Mouse (Mus musculus) embryonic facial prominence, embryonic 11.5 days (tissue): Measurements from ENCODE around the gene Clint1. TPM values are rescaled to one million over a fixed set of nuclear protein-coding genes. Genes with fewer than 3 reads are reported as not detected.

Source experiments
- ATAC-seq: fragments of 200-750 bp; cut with Nextera tagmentation; replicated peaks from 2 replicates; pipeline ENCODE4 v1.8.0; 2017; ENCODE audit warnings: low read depth; ENCODE audit not compliant: insufficient number of reproducible peaks, low FRiP score, low TSS enrichment
- DNase-seq: peaks from one replicate; pipeline ENCODE4 v3.0.0-alpha.2; 2015; ENCODE audit warnings: low spot score
- H3K27ac ChIP-seq: fragments of 300-500 bp; sonication (generic); replicated peaks from 2 replicates; pipeline ENCODE4 v1.5.1; 2014; ENCODE audit warnings: mild to moderate bottlenecking, low read depth, low read length, control low read depth
- H3K27me3 ChIP-seq: fragments of 300-500 bp; sonication (generic); 2 replicates; pipeline ENCODE4 v1.6.1; 2014; ENCODE audit warnings: mild to moderate bottlenecking, low read length, moderate library complexity, mixed read lengths; ENCODE audit not compliant: control insufficient read depth, insufficient read depth
- H3K36me3 ChIP-seq: fragments of 300-500 bp; sonication (generic); replicated peaks from 2 replicates; pipeline ENCODE4 v1.6.1; 2014; ENCODE audit warnings: low read depth, mild to moderate bottlenecking, low read length, moderate library complexity, mixed read lengths; ENCODE audit not compliant: control insufficient read depth, insufficient read depth
- H3K4me1 ChIP-seq: fragments of 300-500 bp; sonication (generic); 2 replicates; pipeline ENCODE4 v1.6.1; 2014; ENCODE audit warnings: low read length, mixed read lengths; ENCODE audit not compliant: control insufficient read depth, insufficient read depth
- H3K4me2 ChIP-seq: fragments of 300-500 bp; sonication (generic); 2 replicates; pipeline ENCODE4 v1.6.1; 2014; ENCODE audit warnings: low read depth, mild to moderate bottlenecking, control low read depth, low read length, moderate library complexity
- H3K4me3 ChIP-seq: fragments of 300-500 bp; sonication (generic); 2 replicates; pipeline ENCODE4 v1.5.1; 2014; ENCODE audit warnings: low read depth, low read length, control low read depth
- H3K9ac ChIP-seq: fragments of 300-500 bp; sonication (generic); replicated peaks from 2 replicates; pipeline ENCODE4 v1.6.1; 2014; ENCODE audit warnings: mild to moderate bottlenecking, control low read depth, low read length
- H3K9me3 ChIP-seq: fragments of 300-500 bp; sonication (generic); replicated peaks from 2 replicates; pipeline ENCODE4 v1.6.1; 2016; ENCODE audit warnings: mild to moderate bottlenecking, low read length, inconsistent platforms, mixed read lengths; ENCODE audit not compliant: control insufficient read depth
- WGBS: fragments of 180-500 bp; shearing (Covaris S2); extraction: QIAGEN DNeasy Blood & Tissue Kit; methylation state at CpG from one replicate; pipeline ENCODE4 v1.1.7; 2014; 5-methylcytosine and 5-hydroxymethylcytosine counted together
- polyA plus RNA-seq: library from polyadenylated mRNA; unstranded; fragments of >200 nt; fragmentation: Nextera tagmentation; extraction: Ambion mirVana; gene quantifications from 2 replicates; pipeline ENCODE4 v1.2.1, GENCODE M21; 2014

Gene Clint1
- polyA plus RNA-seq, 1 experiment from 2014 or later: 71.2 TPM

GRCm38 (mm10) chr11:45888471-45889030 is 36.7 kb downstream of the Clint1 start:
- 89% methylated on average over 9 of the region's 9 CpGs for WGBS
- Histone ChIP-seq H3K27ac (no peak overlapping the region), H3K9me3 (no peaks in the 10 kb centered on the region), H3K36me3 (peaks cover 4% of the 10 kb centered on the region; the same call in 1 of the 2 replicates), H3K4me2 (no peak overlapping the region), H3K27me3 (no peaks in the 10 kb centered on the region), H3K4me1 (no peaks in the 10 kb centered on the region), H3K4me3 (no peak overlapping the region), H3K9ac (no peak overlapping the region)
- ATAC-seq (no peak), DNase-seq (no peak)

GRCm38 (mm10) chr11:45889981-45890380 is 38.1 kb downstream of the Clint1 start:
- Histone ChIP-seq H3K4me3 (no peak overlapping the region), H3K4me2 (no peak overlapping the region), H3K9me3 (no peaks in the 10 kb centered on the region), H3K9ac (no peak overlapping the region), H3K36me3 (peaks cover 4% of the 10 kb centered on the region; the same call in 1 of the 2 replicates), H3K27ac (no peak overlapping the region), H3K27me3 (no peaks in the 10 kb centered on the region), H3K4me1 (no peaks in the 10 kb centered on the region)
- WGBS: 90% methylated on average over 3 of the region's 3 CpGs
- no peak for ATAC-seq
- DNase-seq: no peak

DNA sequence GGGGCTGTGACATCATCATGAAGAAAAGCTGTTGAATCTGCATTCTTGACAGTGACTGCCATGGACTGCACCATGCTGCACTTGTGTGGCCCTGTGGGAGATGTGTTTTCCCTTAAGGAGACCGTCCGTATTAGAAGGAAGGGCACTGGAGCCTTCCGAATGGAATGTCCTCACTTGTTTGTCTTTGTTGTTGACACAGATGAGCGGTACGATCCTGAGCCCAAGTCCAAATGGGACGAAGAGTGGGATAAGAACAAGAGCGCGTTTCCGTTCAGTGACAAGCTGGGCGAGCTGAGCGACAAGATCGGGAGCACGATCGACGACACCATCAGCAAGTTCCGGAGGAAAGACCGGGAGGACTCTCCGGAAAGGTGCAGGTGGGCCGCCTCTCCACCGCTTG is 38.6 kb downstream of the Clint1 start:
- H3K36me3 ChIP-seq: peaks cover 4% of the 10 kb centered on the region; the same call in 1 of the 2 replicates
- no peaks in the 10 kb centered on the region for H3K9me3 ChIP-seq
- WGBS: 90% methylated on average over 20 of the region's 20 CpGs
- no peak for ATAC-seq
- H3K4me3 ChIP-seq: no peak overlapping the region
- H3K9ac ChIP-seq: no peak overlapping the region
- no peaks in the 10 kb centered on the region for H3K4me1 ChIP-seq
- no peak overlapping the region for H3K4me2 ChIP-seq
- H3K27ac ChIP-seq: no peak overlapping the region
- H3K27me3 ChIP-seq: no peaks in the 10 kb centered on the region
- DNase-seq: no peak

DNA sequence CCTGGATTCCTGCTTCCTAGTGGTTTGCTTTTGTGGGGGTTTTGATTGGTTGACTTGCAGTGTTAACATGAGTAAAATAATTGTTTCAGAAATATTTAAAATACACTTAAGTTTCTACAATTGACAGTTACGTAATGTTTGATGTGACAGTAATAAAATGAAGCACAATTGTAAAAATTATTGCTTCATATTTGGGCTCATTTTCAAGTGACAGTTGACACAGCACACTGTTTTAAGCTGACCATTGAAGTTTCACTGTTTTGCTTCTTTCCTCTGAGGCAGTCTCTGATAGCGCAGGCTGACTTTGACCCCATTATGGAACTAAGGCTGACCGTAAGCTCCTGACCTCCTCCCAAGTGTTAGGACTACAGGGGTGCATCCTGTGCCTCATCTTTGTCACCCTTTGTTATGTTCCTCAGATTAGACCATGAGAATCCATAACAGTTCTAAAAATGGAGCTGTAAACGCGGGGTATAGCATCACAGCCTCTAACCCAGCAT is 41.1 kb downstream of the Clint1 start:
- Histone ChIP-seq H3K9ac (no peak overlapping the region), H3K9me3 (no peaks in the 10 kb centered on the region), H3K4me3 (no peak overlapping the region), H3K27me3 (no peaks in the 10 kb centered on the region), H3K4me2 (no peak overlapping the region), H3K36me3 (peaks cover 4% of the 10 kb centered on the region; the same call in 1 of the 2 replicates), H3K4me1 (no peaks in the 10 kb centered on the region), H3K27ac (no peak overlapping the region)
- WGBS: 91% methylated on average over 5 of the region's 5 CpGs
- DNase-seq: no peak
- ATAC-seq: no peak

DNA sequence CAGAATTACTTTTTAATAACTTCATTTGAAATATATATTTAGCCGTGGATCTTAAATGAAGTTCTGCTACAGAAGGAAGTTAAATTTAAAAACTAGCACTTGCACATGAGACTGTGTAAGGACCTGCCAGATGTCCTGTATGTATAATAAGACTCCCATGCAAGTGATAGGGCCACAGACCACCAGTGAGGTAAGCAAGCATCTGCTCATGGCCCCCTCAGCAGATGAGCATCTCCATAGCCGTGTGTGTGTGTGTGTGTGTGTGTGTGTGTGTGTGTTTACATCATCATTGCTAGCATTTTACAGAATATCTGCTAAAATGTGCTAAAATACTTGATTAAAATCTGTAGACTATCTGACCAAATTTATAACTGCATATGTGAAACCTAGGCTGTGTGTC is 45.5 kb downstream of the Clint1 start:
- H3K4me3 ChIP-seq: no peak overlapping the region
- no peaks in the 10 kb centered on the region for H3K9me3 ChIP-seq
- no peak for DNase-seq
- H3K9ac ChIP-seq: no peak overlapping the region
- H3K27me3 ChIP-seq: no peaks in the 10 kb centered on the region
- no peak overlapping the region for H3K27ac ChIP-seq
- WGBS: 81% methylated on average over 2 of the region's 2 CpGs
- H3K36me3 ChIP-seq: no peaks in the 10 kb centered on the region; the same call in 1 of the 2 replicates
- no peak for ATAC-seq
- no peaks in the 10 kb centered on the region for H3K4me1 ChIP-seq
- no peak overlapping the region for H3K4me2 ChIP-seq

GRCm38 (mm10) chr11:45900233-45901015 is 48.6 kb downstream of the Clint1 start:
- H3K4me2 ChIP-seq: no peak overlapping the region
- no peak overlapping the region for H3K4me3 ChIP-seq
- peak; percentile 15 for DNase-seq
- WGBS: 74% methylated on average over 11 of the region's 11 CpGs
- no peaks in the 10 kb centered on the region for H3K9me3 ChIP-seq
- H3K36me3 ChIP-seq: no peaks in the 10 kb centered on the region
- no peaks in the 10 kb centered on the region for H3K4me1 ChIP-seq
- no peak overlapping the region for H3K9ac ChIP-seq
- H3K27me3 ChIP-seq: no peaks in the 10 kb centered on the region
- no peak for ATAC-seq
- H3K27ac ChIP-seq: no peak overlapping the region

GRCm38 (mm10) chr11:45906109-45906786 is 54.4 kb downstream of the Clint1 start:
- H3K9ac ChIP-seq: no peak overlapping the region
- no peaks in the 10 kb centered on the region for H3K4me1 ChIP-seq
- no peak overlapping the region for H3K4me3 ChIP-seq
- ATAC-seq (no peak), DNase-seq (no peak)
- H3K4me2 ChIP-seq: no peak overlapping the region
- H3K36me3 ChIP-seq: no peaks in the 10 kb centered on the region; the same call in 1 of the 2 replicates
- H3K27ac ChIP-seq: no peak overlapping the region
- 90% methylated on average over 8 of the region's 8 CpGs for whole genome bisulfite sequencing
- H3K9me3 ChIP-seq: no peaks in the 10 kb centered on the region
- H3K27me3 ChIP-seq: no peaks in the 10 kb centered on the region

- H3K36me3 ChIP-seq: no peaks in the 10 kb centered on the region; the same call in 1 of the 2 replicates
Measured at GRCm38 (mm10) chr11:45907301-45907700, 55.5 kb downstream of the Clint1 start.

More at GRCm38 (mm10) chr11:45907301-45907700, 55.5 kb downstream of the Clint1 start:
- Histone ChIP-seq H3K27ac (no peak overlapping the region), H3K4me2 (no peak overlapping the region), H3K4me1 (no peaks in the 10 kb centered on the region), H3K4me3 (no peak overlapping the region), H3K27me3 (no peaks in the 10 kb centered on the region), H3K9ac (no peak overlapping the region), H3K9me3 (no peaks in the 10 kb centered on the region)
- ATAC-seq (no peak), DNase-seq (no peak)
- WGBS: 92% methylated on average over 5 of the region's 5 CpGs
